Mouse (Mus musculus) spleen, postnatal 0 days (tissue): Measurements from ENCODE around the gene Rbmy. TPM values are rescaled to one million over a fixed set of nuclear protein-coding genes. Genes with fewer than 3 reads are reported as not detected.

Source experiments
- polyA plus RNA-seq: library from polyadenylated mRNA; unstranded; fragments of >200 nt; fragmentation: Nextera tagmentation; extraction: Ambion mirVana; gene quantifications from 2 replicates; pipeline ENCODE4 v1.2.1, GENCODE M21; 2015

Gene Rbmy
- not detected in 2 replicates for polyA plus RNA-seq

DNA sequence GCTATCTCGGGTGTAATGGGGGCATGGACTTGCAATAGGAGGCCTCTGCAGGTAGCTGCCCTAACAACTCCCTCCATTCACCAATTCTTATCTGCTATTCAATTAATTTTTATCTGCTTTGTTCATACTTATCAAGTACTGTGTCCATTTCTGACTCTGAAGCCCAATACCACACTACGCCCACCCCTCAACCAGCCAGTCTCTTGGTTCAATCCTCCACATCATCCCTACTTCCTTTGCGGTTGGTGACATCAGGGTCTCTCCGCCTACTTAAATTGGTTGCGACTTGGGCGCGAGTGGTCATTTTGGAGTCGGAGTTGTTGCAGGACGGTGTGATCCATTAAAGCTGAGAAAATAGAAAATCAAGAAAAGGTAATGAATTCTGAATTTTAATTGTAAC is at the start of gene Rbmy, which contains the start of gene Gm10256:
Rbmy (plus strand) TSS at position 301 of the 400 bp plus-strand sequence.
Gm10256 (plus strand) TSS at position 320 of the 400 bp plus-strand sequence.

DNA sequence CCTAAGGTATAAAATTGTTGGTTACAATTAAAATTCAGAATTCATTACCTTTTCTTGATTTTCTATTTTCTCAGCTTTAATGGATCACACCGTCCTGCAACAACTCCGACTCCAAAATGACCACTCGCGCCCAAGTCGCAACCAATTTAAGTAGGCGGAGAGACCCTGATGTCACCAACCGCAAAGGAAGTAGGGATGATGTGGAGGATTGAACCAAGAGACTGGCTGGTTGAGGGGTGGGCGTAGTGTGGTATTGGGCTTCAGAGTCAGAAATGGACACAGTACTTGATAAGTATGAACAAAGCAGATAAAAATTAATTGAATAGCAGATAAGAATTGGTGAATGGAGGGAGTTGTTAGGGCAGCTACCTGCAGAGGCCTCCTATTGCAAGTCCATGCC is 34.4 kb upstream of the Rbmy start, which contains the start of gene Gm4064:
Gm4064 (minus strand) TSS at position 101 of the 400 bp plus-strand sequence.

Other genes starting within 250 kb of the Rbmy start
- not detected in 2 replicates for gene H2al2c, start 231.6 kb upstream of the Rbmy start, polyA plus RNA-seq
- gene Sry, start 167.0 kb upstream of the Rbmy start, polyA plus RNA-seq = not detected in 2 replicates
- not detected in 2 replicates for gene H2al2b, start 110.0 kb upstream of the Rbmy start, polyA plus RNA-seq
- gene Gm4064, start 34.5 kb upstream of the Rbmy start, polyA plus RNA-seq = not detected in 2 replicates
- gene Gm10256, start within 50 bp of the Rbmy start, polyA plus RNA-seq = not detected in 2 replicates
- gene Gm10352, start 70.3 kb downstream of the Rbmy start, polyA plus RNA-seq = not detected in 2 replicates
- gene Gm29289, start 101.9 kb downstream of the Rbmy start, polyA plus RNA-seq = not detected in 2 replicates